Mouse (Mus musculus): ENCODE measurements around the gene Mfsd6.

The Mfsd6 gene

DNA sequence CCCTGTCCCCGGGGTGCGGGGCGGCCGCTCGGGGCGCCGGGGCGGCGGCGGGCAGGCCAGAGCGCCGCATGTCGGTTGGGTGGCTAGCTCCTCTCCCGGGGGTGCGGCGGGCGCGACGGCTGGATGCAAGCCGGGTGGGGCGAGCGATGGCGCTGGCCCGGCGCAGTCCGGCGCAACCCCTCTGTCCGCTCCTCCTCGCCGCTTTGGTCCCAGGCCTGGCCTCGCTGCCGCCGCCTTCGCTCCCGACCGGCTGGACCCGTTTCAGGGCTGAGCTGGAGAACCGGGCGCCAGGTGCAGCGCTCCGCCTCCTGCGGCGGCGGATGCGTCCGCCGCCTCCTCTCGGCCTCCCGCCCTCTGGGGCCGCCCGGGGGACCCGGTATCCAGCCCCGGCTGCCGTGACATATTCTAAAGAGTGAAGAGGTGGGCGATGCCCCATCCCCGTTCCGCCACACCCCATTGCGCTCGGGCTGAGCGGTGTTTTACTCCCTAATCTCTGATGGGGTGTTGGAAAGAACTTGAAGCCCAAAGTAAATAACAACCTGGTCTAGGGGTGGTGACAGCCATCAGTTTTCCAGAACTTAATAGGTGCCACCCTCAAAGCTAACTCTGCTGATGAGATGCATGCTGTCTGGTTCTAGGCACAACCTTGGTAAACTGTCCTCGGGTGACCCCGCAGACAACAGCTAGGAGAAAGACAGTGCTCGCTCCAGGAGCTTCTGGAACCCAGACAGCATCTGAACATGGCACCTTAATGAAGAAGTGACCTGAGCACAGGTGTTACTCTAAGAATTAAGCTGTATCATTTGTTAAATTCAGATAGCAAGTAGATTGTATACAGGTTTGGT lies at the start of gene Mfsd6:
Gene Mfsd6 (minus strand): TSS at position 407 of the 845 bp plus-strand sequence.
- in situ Hi-C loops (cut with MboI, MseI) = loop anchor here in 1 of 2 experiments (10.0 kb wide), 1 partner anchor 582 kb away; no protein-coding TSS in a partner anchor

- in situ Hi-C loops (cut with MboI, MseI) = no loop called here
Measured at GRCm38 (mm10) chr1:52765176-52766111, 38.2 kb upstream of the Mfsd6 start.

DNA sequence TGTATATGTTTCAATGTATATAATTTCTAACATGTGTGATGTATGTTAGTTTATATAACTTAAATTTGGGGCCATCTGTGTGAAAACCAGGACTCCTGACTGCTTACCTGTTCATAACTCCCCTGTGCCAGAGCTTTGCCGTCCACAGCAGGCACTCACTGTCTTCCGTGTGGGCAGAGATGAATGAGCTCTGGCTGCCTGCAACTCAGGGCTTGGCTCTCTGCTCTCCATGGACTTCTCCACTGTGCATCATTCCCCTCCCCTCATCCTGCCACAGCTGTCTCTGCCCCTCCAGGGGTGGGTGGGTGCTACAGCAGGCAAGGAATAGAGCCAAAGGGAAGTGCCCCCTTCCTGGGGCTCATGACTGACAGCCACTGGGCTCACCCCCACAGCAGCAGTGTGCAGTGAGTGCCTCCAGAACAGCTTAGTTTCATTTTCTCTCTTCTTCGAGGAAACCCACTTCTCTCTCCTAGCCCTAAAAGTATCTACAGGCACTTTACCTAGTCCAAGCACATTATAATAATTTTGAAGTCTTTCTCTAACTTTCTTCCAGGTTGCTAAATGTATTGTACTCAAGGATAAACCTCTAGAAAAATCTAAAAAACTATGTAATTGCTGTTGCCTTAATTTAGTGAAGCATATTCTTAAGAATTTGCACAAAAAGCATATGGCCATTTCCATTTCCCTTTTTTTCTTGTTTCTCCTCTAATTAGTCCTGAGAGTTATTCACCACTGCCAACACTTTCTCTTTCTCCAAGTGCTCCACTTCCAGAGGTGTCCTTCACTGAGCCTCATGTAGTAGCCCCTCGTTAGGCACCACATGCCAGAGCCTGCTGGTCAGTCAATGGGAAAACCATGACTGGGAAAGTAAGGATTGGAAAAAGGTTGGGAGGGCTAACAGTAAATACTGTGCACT lies 36.9 kb upstream of the Mfsd6 start:
- in situ Hi-C loops (cut with MboI, MseI) = no loop called here

GRCm38 (mm10) chr1:52758174-52758573 lies 30.9 kb upstream of the Mfsd6 start:
- in situ Hi-C loops (cut with MboI, MseI) = no loop called here

DNA sequence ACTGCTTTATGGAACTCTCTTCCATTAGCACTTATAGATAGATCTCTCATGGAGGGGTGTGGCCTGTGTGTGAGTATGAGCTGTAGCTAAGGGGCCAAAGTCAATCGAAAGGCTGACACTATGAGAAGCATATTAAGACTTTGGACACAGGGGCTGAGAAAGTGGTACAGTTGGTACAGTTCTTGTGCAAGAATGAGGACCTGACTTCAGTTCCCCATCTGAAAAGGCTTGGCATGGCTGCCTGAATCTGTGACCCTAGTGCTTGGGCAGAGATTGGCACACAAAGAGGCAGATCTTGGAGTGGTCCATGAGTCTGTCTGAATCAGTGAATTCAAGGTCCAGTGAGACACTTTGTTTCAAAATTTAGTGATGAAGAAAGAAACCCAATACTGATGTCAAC lies 27.1 kb upstream of the Mfsd6 start:
- in situ Hi-C loops (cut with MboI, MseI) = loop anchor here in 1 of 2 experiments (5.0 kb wide), 1 partner anchor 107 kb away; no protein-coding TSS in a partner anchor

GRCm38 (mm10) chr1:52753828-52754227 lies 26.6 kb upstream of the Mfsd6 start:
- in situ Hi-C loops (cut with MboI, MseI) = loop anchor here in 1 of 2 experiments (5.0 kb wide), 1 partner anchor 107 kb away; no protein-coding TSS in a partner anchor

GRCm38 (mm10) chr1:52752706-52753105 lies 25.4 kb upstream of the Mfsd6 start:
- in situ Hi-C loops (cut with MboI, MseI) = loop anchor here in 1 of 2 experiments (5.0 kb wide), 1 partner anchor 105 kb away; no protein-coding TSS in a partner anchor

DNA sequence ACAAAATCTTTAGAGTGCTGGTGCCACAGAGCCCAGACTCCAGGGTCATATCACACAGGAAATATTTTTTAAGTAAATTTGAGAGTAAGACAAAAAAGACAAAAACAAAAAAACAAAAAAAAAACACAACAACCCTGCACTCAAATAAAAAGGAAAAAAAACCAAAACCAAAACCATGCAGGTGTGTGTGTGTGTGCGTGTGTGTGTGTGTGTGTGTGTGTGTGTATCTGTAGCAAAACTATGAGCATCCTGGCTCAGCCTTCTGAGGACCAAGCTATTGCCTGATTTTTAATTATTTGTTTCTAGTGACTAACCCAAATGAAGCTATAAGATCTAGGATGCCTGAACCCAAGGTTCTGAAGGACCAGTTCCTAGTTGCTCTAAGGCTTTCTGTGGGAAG lies 24.4 kb upstream of the Mfsd6 start:
- in situ Hi-C loops (cut with MboI, MseI) = loop anchor here in 1 of 2 experiments (5.0 kb wide), 1 partner anchor 104 kb away; no protein-coding TSS in a partner anchor

DNA sequence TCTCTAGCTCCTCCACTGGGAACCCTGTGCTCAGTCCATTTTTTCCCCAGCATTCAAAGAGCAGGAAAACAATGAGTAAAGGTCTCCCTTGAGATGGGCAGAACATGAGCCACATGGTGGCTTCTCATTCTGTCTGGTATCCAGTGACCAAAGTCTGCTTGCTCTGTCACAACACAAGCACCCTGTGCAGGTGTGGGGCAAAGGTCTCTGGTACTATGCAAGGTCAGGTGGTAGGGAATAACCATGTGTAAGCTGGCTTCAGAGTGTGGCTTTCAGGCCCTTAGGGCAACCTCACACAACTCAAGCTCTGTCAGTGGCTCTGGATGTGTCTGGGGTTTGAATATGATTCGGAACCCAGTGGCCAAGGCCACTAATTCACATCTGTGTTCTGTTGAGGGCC lies 22.7 kb upstream of the Mfsd6 start:
- in situ Hi-C loops (cut with MboI, MseI) = loop anchor here (5.0 kb wide), 1 partner anchor 103 kb away; no protein-coding TSS in a partner anchor

DNA sequence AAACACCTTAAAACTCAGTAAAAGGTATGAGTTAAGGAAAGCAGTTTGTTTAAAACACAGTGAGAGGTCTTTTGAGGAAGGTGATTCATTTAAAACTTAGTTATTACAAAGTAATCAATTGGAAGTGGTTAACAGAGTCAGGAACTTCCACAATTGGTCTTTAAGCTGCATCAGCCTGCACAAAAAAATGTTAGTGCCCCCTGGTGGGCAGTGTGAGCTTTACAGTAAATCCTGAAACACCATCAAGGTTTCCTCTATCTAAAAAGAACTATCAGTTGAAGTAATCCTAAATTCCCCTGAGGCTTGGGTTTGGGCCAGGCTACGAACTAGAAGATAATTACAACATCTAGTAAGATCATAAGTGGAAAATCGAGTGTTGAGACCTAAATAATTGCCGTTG lies 21.0 kb upstream of the Mfsd6 start:
- in situ Hi-C loops (cut with MboI, MseI) = loop anchor here in 1 of 2 experiments (5.0 kb wide), 1 partner anchor 101 kb away; no protein-coding TSS in a partner anchor

- in situ Hi-C loops (cut with MboI, MseI) = no loop called here
Measured at GRCm38 (mm10) chr1:52742567-52742966, 15.3 kb upstream of the Mfsd6 start.

DNA sequence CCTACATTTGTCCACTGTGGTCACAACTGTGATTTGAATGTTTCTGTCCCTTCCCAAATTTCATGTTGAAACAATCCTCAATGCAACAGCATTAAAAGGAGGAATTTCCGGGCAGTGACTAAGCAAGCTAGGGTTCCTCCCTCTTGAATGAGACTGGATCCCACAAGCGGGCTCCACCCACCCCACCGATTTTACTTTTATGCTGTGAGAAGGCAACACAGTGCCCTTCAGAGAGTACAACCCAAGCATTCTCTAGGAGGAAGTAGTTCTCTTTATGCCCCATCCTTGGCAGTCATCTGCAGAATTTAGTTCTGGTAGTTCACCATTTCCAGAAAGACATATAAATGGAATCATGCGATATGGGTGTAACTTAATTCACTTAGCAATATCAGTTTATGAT lies 6.9 kb upstream of the Mfsd6 start:
- in situ Hi-C loops (cut with MboI, MseI) = no loop called here

- in situ Hi-C loops (cut with MboI, MseI) = no loop called here
Measured at GRCm38 (mm10) chr1:52730258-52730657, 3.0 kb upstream of the Mfsd6 start.

- in situ Hi-C loops (cut with MboI, MseI) = loop anchor here in 1 of 2 experiments (10.0 kb wide), 1 partner anchor 584 kb away; no protein-coding TSS in a partner anchor
Measured at GRCm38 (mm10) chr1:52728857-52729489, 1.7 kb upstream of the Mfsd6 start.

- in situ Hi-C loops (cut with MboI, MseI) = loop anchor here in 1 of 2 experiments (10.0 kb wide), 1 partner anchor 582 kb away; no protein-coding TSS in a partner anchor
Measured at GRCm38 (mm10) chr1:52726371-52727055, 749 bp downstream of the Mfsd6 start.

GRCm38 (mm10) chr1:52722586-52722985 lies 4.7 kb downstream of the Mfsd6 start:
- in situ Hi-C loops (cut with MboI, MseI) = loop anchor here in 1 of 2 experiments (10.0 kb wide), 1 partner anchor 578 kb away; no protein-coding TSS in a partner anchor

- in situ Hi-C loops (cut with MboI, MseI) = loop anchor here in 1 of 2 experiments (5.0 kb wide), 1 partner anchor 62 kb away; no protein-coding TSS in a partner anchor
Measured at GRCm38 (mm10) chr1:52719096-52719495, 8.2 kb downstream of the Mfsd6 start.

DNA sequence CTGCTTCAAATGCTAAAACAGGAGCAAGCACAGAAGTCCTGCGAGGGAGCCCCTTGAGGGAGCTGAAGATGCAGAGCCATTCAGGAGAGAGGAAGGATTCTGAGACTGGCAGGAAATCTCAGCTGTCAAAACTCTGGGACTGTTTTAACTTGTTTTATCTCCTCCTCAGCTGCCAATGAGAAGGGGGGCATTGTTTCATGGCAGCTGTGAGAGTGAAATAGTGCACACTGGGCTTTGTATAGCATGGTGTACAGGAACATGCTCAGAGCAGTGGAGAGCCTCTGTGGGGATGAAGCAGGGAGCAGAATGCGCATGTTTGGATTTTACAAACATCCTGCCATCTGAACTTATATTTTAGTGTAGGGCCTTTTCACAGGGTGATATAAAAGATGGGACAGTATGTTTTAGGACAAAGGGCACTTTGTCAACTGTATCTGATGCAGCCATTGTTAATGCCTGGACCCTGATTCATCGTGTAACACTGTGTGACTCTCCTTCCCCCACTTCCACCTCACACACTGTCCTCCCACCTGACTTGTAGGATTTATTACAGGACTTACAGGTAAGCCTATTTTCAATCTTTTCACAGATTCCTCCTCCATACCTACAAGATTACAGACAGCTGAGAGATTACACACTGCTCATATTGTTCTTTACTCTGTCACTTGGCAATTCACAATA lies 9.1 kb downstream of the Mfsd6 start:
- in situ Hi-C loops (cut with MboI, MseI) = loop anchor here in 1 of 2 experiments (5.0 kb wide), 1 partner anchor 61 kb away; no protein-coding TSS in a partner anchor

Data from T-helper 17 cell (primary cell).